ENCODE assay signal across 26 mouse cellular contexts in the genomic region with DNA sequence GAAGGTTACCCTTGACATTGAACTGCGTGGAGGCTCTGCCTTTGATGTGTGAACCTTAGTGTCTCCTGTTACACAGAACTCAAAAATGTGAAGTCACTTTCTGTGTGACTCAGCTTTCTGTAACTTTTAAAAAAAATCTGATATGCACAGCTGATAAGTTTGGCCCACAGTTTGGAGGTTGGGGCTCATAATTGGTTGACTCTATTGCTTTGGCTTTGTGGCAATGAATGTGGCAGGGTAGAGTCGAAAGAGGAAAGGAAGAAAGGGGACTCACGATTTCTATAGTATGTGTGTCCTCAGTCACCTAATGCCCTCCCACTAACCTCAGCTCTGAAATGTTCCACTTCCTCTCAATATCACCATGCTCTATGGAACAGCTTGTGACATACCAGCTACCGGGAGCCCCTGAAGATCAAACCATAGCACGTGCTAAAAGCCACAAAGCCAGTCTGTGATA.
A peak's percentile ranks its signal among the peaks of the same experiment; 100 is the strongest.
DNase-seq lines count a peak whose midpoint lies in the region; ATAC-seq lines count a peak whose summit lies in the region.
"Had no signal": no experiment of that assay in that cellular context is flagged by ENCODE, and none has a peak within 500 bp of the region (broad histone marks: within the 10 kb centered on the region; RNA-seq: fewer than 3 reads in every experiment).

No protein-coding gene starts in this region.

- H3K27me3 ChIP-seq in midbrain, embryonic 10.5 days (ENCODE audit: low read depth, poor library complexity, severe bottlenecking) = peaks cover 23% of the 10 kb centered on the region
- no peaks in the 10 kb centered on the region for H3K27me3 ChIP-seq in midbrain, embryonic 16.5 days (ENCODE audit: control insufficient read depth, insufficient read depth, low read depth, low read length)
- H3K27me3 ChIP-seq: forebrain, embryonic 13.5 days; heart, embryonic 13.5 days; limb, embryonic 13.5 days; neural tube, embryonic 12.5 days had no signal

- 93% methylated on average over 5 of the region's 5 CpGs for WGBS in midbrain, embryonic 10.5 days
- WGBS in midbrain, embryonic 16.5 days = 84% methylated on average over 5 of the region's 5 CpGs

- no peak overlapping the region for H3K27ac ChIP-seq in midbrain, embryonic 10.5 days (replicated peaks)
- no peak overlapping the region for H3K27ac ChIP-seq in midbrain, embryonic 16.5 days (ENCODE audit: low read length)
- H3K27ac ChIP-seq: forebrain, embryonic 13.5 days; gastrocnemius, adult 2 months; heart, embryonic 13.5 days; hindbrain, embryonic 12.5 days; limb, embryonic 13.5 days; midbrain, embryonic 13.5 days; neural tube, embryonic 12.5 days had no signal

- no peak overlapping the region for H3K9ac ChIP-seq in midbrain, embryonic 16.5 days (ENCODE audit: low read depth, low read length)
- H3K9ac ChIP-seq: forebrain, embryonic 13.5 days; heart, embryonic 13.5 days; hindbrain, embryonic 12.5 days; limb, embryonic 13.5 days; midbrain, embryonic 13.5 days; neural tube, embryonic 12.5 days had no signal

- peak; percentile 0 for DNase-seq in embryo, embryonic 9.5 days (ENCODE audit: extremely low spot score)
- DNase-seq in embryo, embryonic 10.5 days (ENCODE audit: low spot score) = no peak
- DNase-seq in midbrain, embryonic 10.5 days (ENCODE audit: low spot score) = peak; percentile 8
- no peak for DNase-seq in urinary bladder, postnatal 25 days (ENCODE audit: low spot score)
- DNase-seq in kidney, postnatal 25 days = no peak
- DNase-seq: cerebellum, adult 11 months; cerebellum, postnatal 14 days; embryo, embryonic 11 days; gastrocnemius, adult 2 months; heart, postnatal 14 days; kidney, postnatal 36 days; layer of hippocampus, postnatal 36 days; lung, adult 2 months; lung, postnatal 14 days; right cerebral cortex, postnatal 14 days; spleen, adult 18-20 months had no signal

- no peak overlapping the region for H3K4me2 ChIP-seq in midbrain, embryonic 16.5 days (ENCODE audit: low read length)
- H3K4me2 ChIP-seq: forebrain, embryonic 13.5 days; heart, embryonic 13.5 days; hindbrain, embryonic 12.5 days; limb, embryonic 13.5 days; midbrain, embryonic 13.5 days; neural tube, embryonic 12.5 days had no signal

- no peak for ATAC-seq in midbrain, embryonic 16.5 days
- ATAC-seq in hematopoietic stem cell, adult 5-6 weeks (replicated peaks in 1 of 2; ENCODE audit: insufficient read depth in 1 of 2, low FRiP score in 2 of 2, low TSS enrichment in 1 of 2, low read depth in 1 of 2, poor library complexity in 2 of 2, severe bottlenecking in 2 of 2) = peak; percentile 55 to 65
- ATAC-seq: activated CD4-positive, CD25-positive, alpha-beta regulatory T cell, adult 4 months; forebrain, embryonic 13.5 days; intestine, postnatal 0 days; midbrain, embryonic 13.5 days had no signal

- H3K4me1 ChIP-seq in midbrain, embryonic 10.5 days = peaks cover 21% of the 10 kb centered on the region
- peaks cover 4% of the 10 kb centered on the region for H3K4me1 ChIP-seq in midbrain, embryonic 16.5 days (ENCODE audit: control insufficient read depth, insufficient read depth, low read length)
- H3K4me1 ChIP-seq: limb, embryonic 13.5 days had no signal

- H3K9me3 ChIP-seq in midbrain, embryonic 10.5 days (replicated peaks) = no peaks in the 10 kb centered on the region
- no peaks in the 10 kb centered on the region for H3K9me3 ChIP-seq in midbrain, embryonic 16.5 days (replicated peaks; ENCODE audit: control insufficient read depth, low read length, poor library complexity, severe bottlenecking)
- H3K9me3 ChIP-seq: forebrain, embryonic 13.5 days; heart, embryonic 13.5 days; hindbrain, embryonic 12.5 days; limb, embryonic 13.5 days; midbrain, embryonic 13.5 days; neural tube, embryonic 12.5 days had no signal

- no peak overlapping the region for H3K4me3 ChIP-seq in midbrain, embryonic 10.5 days
- H3K4me3 ChIP-seq in midbrain, embryonic 16.5 days (ENCODE audit: low read depth, low read length) = no peak overlapping the region
- H3K4me3 ChIP-seq: forebrain, embryonic 13.5 days; gastrocnemius, adult 2 months; heart, embryonic 13.5 days; hindbrain, embryonic 12.5 days; limb, embryonic 13.5 days; midbrain, embryonic 13.5 days; neural tube, embryonic 12.5 days had no signal

- H3K36me3 ChIP-seq in midbrain, embryonic 10.5 days = no peaks in the 10 kb centered on the region
- H3K36me3 ChIP-seq in midbrain, embryonic 16.5 days (ENCODE audit: control insufficient read depth, insufficient read depth, low read length) = no peaks in the 10 kb centered on the region
- H3K36me3 ChIP-seq: heart, embryonic 13.5 days; hindbrain, embryonic 12.5 days; limb, embryonic 13.5 days; midbrain, embryonic 13.5 days; neural tube, embryonic 12.5 days had no signal

Comparison
In these comparisons a context has a peak if more than half of its experiments do, and no peak if none do; other contexts are left out.
1. DNase-seq: peak in embryo, embryonic 9.5 days (single experiment) and midbrain, embryonic 10.5 days (single experiment); none in embryo, embryonic 10.5 days (single experiment), urinary bladder, postnatal 25 days (single experiment) and kidney, postnatal 25 days (0 of 2).